Mouse (Mus musculus): ENCODE results near the gene Cage1. TPM values are rescaled to one million over a fixed set of nuclear protein-coding genes. Genes with fewer than 3 reads are reported as not detected.

Gene Cage1
- polyA plus RNA-seq, 1 experiment, result 2.2 TPM

DNA sequence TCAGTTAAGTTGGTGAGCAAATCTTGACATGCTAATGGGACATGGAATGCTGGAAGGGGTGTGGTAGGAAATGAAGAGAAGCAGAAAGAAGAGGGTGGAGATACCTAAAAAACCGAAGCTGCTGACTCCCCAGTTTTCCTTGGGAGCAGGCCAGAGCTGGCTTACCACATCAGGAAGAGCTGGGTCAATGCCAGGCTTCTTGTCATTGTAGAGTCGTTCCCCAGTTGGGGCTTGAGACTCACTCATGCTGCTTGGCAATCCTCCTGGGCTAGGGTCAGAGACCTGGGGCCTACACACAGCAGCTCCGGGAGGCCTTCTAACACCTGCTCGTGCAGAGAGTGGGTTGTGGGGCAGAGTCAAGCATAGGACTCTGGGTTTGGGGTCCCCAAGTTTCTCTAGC, 34.1 kb upstream of the Cage1 start:
- H3K27ac ChIP-seq (ENCODE audit: insufficient read depth, low read length), result no peak overlapping the region
- TF ChIP-seq POLR2A (IDR thresholded peaks at IDR 0.05; ENCODE audit: extremely low read depth, insufficient read depth, low read length) (no peak), CTCF (IDR thresholded peaks at IDR 0.05; ENCODE audit: extremely low read depth, insufficient read depth, low read length) (no peak)
- H3K4me3 ChIP-seq (ENCODE audit: insufficient read depth, low read length), result no peak overlapping the region
- no peaks in the 10 kb centered on the region for H3K4me1 ChIP-seq (ENCODE audit: control insufficient read depth, insufficient read depth, low read length)

GRCm38 (mm10) chr13:38064854-38065663, 28.2 kb upstream of the Cage1 start:
- Histone ChIP-seq H3K4me1 (ENCODE audit: control insufficient read depth, insufficient read depth, low read length) (no peaks in the 10 kb centered on the region), H3K4me3 (ENCODE audit: insufficient read depth, low read length) (no peak overlapping the region), H3K27ac (ENCODE audit: insufficient read depth, low read length) (no peak overlapping the region)
- TF ChIP-seq CTCF (IDR thresholded peaks at IDR 0.05; ENCODE audit: extremely low read depth, insufficient read depth, low read length) (peak; percentile 73), POLR2A (IDR thresholded peaks at IDR 0.05; ENCODE audit: extremely low read depth, insufficient read depth, low read length) (no peak)

DNA sequence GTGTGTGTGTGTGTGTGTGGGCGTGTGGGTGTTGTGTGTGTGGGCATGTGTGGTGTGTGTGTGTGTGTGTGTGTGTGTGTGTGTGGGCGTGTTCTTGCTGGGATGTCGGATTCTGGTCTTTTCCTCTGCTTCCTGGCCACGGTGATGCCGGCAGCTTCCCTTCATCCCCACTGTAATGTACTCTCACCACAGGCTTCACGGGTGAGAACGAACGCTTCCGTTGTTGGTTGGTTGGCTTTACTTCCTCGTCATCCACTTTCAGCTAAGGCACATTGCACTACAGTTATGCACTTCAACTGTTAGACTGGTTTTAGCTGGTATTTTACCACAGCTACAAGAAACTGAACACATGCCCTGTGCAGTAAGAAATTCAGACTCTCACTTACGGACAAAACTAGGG, 25.8 kb upstream of the Cage1 start:
- TF ChIP-seq CTCF (IDR thresholded peaks at IDR 0.05; ENCODE audit: extremely low read depth, insufficient read depth, low read length), result no peak
- TF ChIP-seq POLR2A (IDR thresholded peaks at IDR 0.05; ENCODE audit: extremely low read depth, insufficient read depth, low read length), result no peak
- no peaks in the 10 kb centered on the region for H3K4me1 ChIP-seq (ENCODE audit: control insufficient read depth, insufficient read depth, low read length)
- H3K27ac ChIP-seq (ENCODE audit: insufficient read depth, low read length), result no peak overlapping the region
- no peak overlapping the region for H3K4me3 ChIP-seq (ENCODE audit: insufficient read depth, low read length)

GRCm38 (mm10) chr13:38049888-38050287, 13.0 kb upstream of the Cage1 start:
- Histone ChIP-seq H3K4me3 (ENCODE audit: insufficient read depth, low read length) (no peak overlapping the region), H3K4me1 (ENCODE audit: control insufficient read depth, insufficient read depth, low read length) (no peaks in the 10 kb centered on the region), H3K27ac (ENCODE audit: insufficient read depth, low read length) (no peak overlapping the region)
- TF ChIP-seq CTCF (IDR thresholded peaks at IDR 0.05; ENCODE audit: extremely low read depth, insufficient read depth, low read length), result no peak
- no peak for TF ChIP-seq POLR2A (IDR thresholded peaks at IDR 0.05; ENCODE audit: extremely low read depth, insufficient read depth, low read length)

DNA sequence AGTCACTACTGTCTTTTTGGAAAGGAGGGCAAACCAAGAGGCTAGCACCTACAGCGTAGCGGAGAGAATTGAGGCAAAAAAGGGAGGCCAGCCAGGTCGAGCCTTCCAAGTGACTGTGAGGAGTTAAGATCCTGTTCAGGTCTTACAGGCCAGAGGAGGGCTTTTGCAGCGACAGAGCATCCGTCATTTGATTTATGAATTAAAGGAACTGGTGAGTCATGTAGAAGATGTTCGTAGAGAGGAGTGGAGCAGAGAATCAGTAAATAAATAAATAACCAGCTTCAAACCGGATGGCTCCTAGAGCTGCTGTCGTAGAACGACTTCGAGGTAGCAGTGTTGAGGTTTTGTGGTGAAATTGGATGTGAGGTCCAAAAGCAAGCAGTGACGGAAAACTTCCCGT, 942 bp upstream of the Cage1 start:
- TF ChIP-seq POLR2A (IDR thresholded peaks at IDR 0.05; ENCODE audit: extremely low read depth, insufficient read depth, low read length), result no peak
- TF ChIP-seq CTCF (IDR thresholded peaks at IDR 0.05; ENCODE audit: extremely low read depth, insufficient read depth, low read length), result no peak
- Histone ChIP-seq H3K4me3 (ENCODE audit: insufficient read depth, low read length) (peak overlapping the region; percentile 40), H3K27ac (ENCODE audit: insufficient read depth, low read length) (no peak overlapping the region), H3K4me1 (ENCODE audit: control insufficient read depth, insufficient read depth, low read length) (peaks cover 4% of the 10 kb centered on the region; the same call in 1 of the 2 replicates)

GRCm38 (mm10) chr13:38036343-38037043, 376 bp downstream of the Cage1 start, which contains the start of gene Riok1:
Gene Riok1 (plus strand): TSS chr13:38036995.
- Histone ChIP-seq H3K27ac (ENCODE audit: insufficient read depth, low read length) (no peak within 1 kb of the TSS), H3K4me3 (ENCODE audit: insufficient read depth, low read length) (peak within 1 kb of the TSS; percentile 40), H3K4me1 (ENCODE audit: control insufficient read depth, insufficient read depth, low read length) (peaks cover 4% of the 10 kb centered on the region; the same call in 1 of the 2 replicates)
- no peak for TF ChIP-seq CTCF (IDR thresholded peaks at IDR 0.05; ENCODE audit: extremely low read depth, insufficient read depth, low read length)
- no peak for TF ChIP-seq POLR2A (IDR thresholded peaks at IDR 0.05; ENCODE audit: extremely low read depth, insufficient read depth, low read length)

- no peaks in the 10 kb centered on the region for H3K4me1 ChIP-seq (ENCODE audit: control insufficient read depth, insufficient read depth, low read length)
- no peak for TF ChIP-seq CTCF (IDR thresholded peaks at IDR 0.05; ENCODE audit: extremely low read depth, insufficient read depth, low read length)
Measured at GRCm38 (mm10) chr13:38028407-38028806, 8.5 kb downstream of the Cage1 start.

DNA sequence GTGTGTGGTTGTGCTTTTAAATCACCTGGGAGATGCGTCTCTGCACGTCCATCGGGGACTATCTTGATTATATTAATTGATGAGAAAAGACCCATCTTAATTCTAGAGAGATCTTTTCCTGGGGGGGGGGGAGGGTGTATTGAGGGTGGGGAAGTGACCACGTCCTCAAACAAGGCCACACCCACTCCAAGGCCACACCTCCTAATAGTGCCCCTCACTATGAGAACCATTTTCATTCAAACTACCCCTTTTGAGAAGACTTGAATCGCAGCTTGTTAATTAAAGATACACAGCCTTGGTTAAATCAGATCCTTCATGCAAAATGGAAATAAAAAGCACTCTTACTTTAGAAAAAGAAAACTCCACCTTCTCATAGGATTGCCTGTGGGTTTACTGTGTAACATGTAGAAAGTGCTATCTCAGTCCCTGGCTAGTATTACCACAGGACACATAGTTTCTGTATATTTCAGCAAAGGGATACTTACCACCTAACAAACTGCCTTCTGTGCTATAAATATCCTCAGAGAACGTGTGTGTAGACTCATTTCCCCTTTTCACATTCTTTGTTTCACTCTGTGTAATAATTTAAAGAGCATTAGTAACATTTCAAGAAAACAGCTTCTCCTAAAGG, 9.1 kb downstream of the Cage1 start:
- H3K27ac ChIP-seq (ENCODE audit: insufficient read depth, low read length), result no peak overlapping the region
- H3K4me3 ChIP-seq (ENCODE audit: insufficient read depth, low read length), result no peak overlapping the region
- no peaks in the 10 kb centered on the region for H3K4me1 ChIP-seq (ENCODE audit: control insufficient read depth, insufficient read depth, low read length)
- TF ChIP-seq CTCF (IDR thresholded peaks at IDR 0.05; ENCODE audit: extremely low read depth, insufficient read depth, low read length), result no peak
- TF ChIP-seq POLR2A (IDR thresholded peaks at IDR 0.05; ENCODE audit: extremely low read depth, insufficient read depth, low read length), result no peak

More at GRCm38 (mm10) chr13:38028407-38028806, 8.5 kb downstream of the Cage1 start:
- Histone ChIP-seq H3K27ac (ENCODE audit: insufficient read depth, low read length) (no peak overlapping the region), H3K4me3 (ENCODE audit: insufficient read depth, low read length) (no peak overlapping the region)

DNA sequence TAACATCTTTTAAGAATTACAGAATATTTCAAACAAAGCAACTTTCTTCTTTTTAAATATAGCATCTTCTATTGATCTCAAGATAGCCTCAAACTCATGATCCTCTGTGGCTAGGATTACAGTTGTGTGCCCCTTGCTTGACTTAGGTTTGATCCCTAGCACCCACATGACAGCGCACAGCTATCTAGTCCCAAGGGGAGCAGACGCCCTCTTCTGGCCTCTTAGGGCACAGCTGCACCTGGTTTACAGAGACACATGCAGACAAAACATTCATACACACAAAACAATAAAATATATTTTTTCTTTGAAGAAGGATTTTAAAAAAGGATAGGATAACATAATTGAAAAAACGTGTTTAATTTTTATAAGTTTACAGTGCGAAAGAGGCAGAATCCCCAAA, 11.0 kb downstream of the Cage1 start:
- H3K4me1 ChIP-seq (ENCODE audit: control insufficient read depth, insufficient read depth, low read length), result no peaks in the 10 kb centered on the region
- no peak overlapping the region for H3K27ac ChIP-seq (ENCODE audit: insufficient read depth, low read length)
- no peak overlapping the region for H3K4me3 ChIP-seq (ENCODE audit: insufficient read depth, low read length)
- TF ChIP-seq CTCF (IDR thresholded peaks at IDR 0.05; ENCODE audit: extremely low read depth, insufficient read depth, low read length) (0 out of 2 replicates have a peak, but pooled peaks have one; percentile 2), POLR2A (IDR thresholded peaks at IDR 0.05; ENCODE audit: extremely low read depth, insufficient read depth, low read length) (no peak)
